Comparison of ENCODE assay signal across 10 mouse cellular contexts in the genomic region with DNA sequence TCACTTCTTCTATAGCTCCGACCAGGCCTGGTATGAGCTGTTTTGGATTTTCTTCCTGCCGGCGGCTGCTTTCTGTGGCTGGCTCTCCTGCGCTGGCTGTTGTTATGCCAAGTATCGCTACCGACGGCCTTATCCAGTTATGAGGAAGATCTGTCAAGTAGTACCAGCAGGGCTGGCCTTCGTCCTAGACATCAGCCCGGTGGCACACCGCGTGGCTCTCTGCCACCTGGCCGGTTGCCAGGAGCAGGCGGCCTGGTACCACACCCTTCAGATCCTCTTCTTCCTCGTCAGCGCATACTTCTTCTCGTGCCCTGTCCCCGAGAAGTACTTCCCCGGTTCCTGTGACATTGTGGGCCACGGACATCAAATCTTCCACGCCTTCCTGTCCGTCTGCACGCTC. TPM values are rescaled to one million over a fixed set of nuclear protein-coding genes. Genes with fewer than 3 reads are reported as not detected.
A peak's percentile ranks its signal among the peaks of the same experiment; 100 is the strongest.
DNase-seq lines count a peak whose midpoint lies in the region; ATAC-seq and TF ChIP-seq lines count a peak whose summit lies in the region.
"Had no signal": no experiment of that assay in that cellular context is flagged by ENCODE, and none has a peak within 500 bp of the region (broad histone marks: within the 10 kb centered on the region; RNA-seq: fewer than 3 reads in every experiment).

No protein-coding gene starts in this region.

- H3K27me3 ChIP-seq in forebrain, postnatal 0 days (ENCODE audit: insufficient read depth, low read length): no peaks in the 10 kb centered on the region
- H3K27me3 ChIP-seq in forebrain, embryonic 13.5 days: no peaks in the 10 kb centered on the region
- no peaks in the 10 kb centered on the region for H3K27me3 ChIP-seq in lung, postnatal 0 days (replicated peaks; ENCODE audit: insufficient read depth, low read length)

- H3K9ac ChIP-seq in forebrain, postnatal 0 days: no peak overlapping the region
- no peak overlapping the region for H3K9ac ChIP-seq in forebrain, embryonic 13.5 days
- H3K9ac ChIP-seq in lung, postnatal 0 days (replicated peaks; ENCODE audit: low read depth): no peak overlapping the region

- no peaks in the 10 kb centered on the region for H3K9me3 ChIP-seq in forebrain, postnatal 0 days (ENCODE audit: low read length)
- H3K9me3 ChIP-seq in forebrain, embryonic 13.5 days (replicated peaks): no peaks in the 10 kb centered on the region
- H3K9me3 ChIP-seq in lung, postnatal 0 days (ENCODE audit: low read length): no peaks in the 10 kb centered on the region

- H3K4me3 ChIP-seq in forebrain, postnatal 0 days (ENCODE audit: low read depth, low read length): no peak overlapping the region
- H3K4me3 ChIP-seq in forebrain, embryonic 13.5 days: no peak overlapping the region
- H3K4me3 ChIP-seq in lung, postnatal 0 days (ENCODE audit: low read depth, low read length): no peak overlapping the region

- TF ChIP-seq CTCF in forebrain, postnatal 0 days (IDR thresholded peaks at IDR 0.05; ENCODE audit: low read depth): no peak
- TF ChIP-seq CTCF in lung, postnatal 0 days (IDR thresholded peaks at IDR 0.05): no peak

- no peak for DNase-seq in forebrain, postnatal 0 days
- peak; percentile 23 for DNase-seq in 3134 (ENCODE audit: extremely low read depth, insufficient read length, low spot score)
- DNase-seq in adrenal gland, postnatal 36 days: peak; percentile 65 to 77
- peak; percentile 32 to 54 for DNase-seq in heart, adult 9 months (ENCODE audit: low spot score in 2 of 2)
- no peak for DNase-seq in right cerebral cortex, postnatal 25 days
- no peak for DNase-seq in lung, postnatal 0 days (ENCODE audit: low spot score)
- DNase-seq in thymus, postnatal 10 days (ENCODE audit: low spot score in 2 of 2): no peak
- DNase-seq: kidney, adult 11 months; retina, postnatal 1 day had no signal

- ATAC-seq in forebrain, postnatal 0 days: 0 out of 2 replicates have a peak, but pooled peaks have one; percentile 12
- ATAC-seq in forebrain, embryonic 13.5 days: no peak; the same call in 1 of the 2 replicates
- no peak for ATAC-seq in lung, postnatal 0 days

- no peak overlapping the region for H3K27ac ChIP-seq in forebrain, postnatal 0 days (ENCODE audit: low read depth, low read length)
- H3K27ac ChIP-seq in forebrain, embryonic 13.5 days: no peak overlapping the region
- no peak overlapping the region for H3K27ac ChIP-seq in lung, postnatal 0 days (ENCODE audit: low read length)

- peaks cover 13% of the 10 kb centered on the region for H3K36me3 ChIP-seq in forebrain, postnatal 0 days (ENCODE audit: insufficient read depth)
- H3K36me3 ChIP-seq in forebrain, embryonic 13.5 days (ENCODE audit: poor library complexity, severe bottlenecking): peaks cover 27% of the 10 kb centered on the region
- H3K36me3 ChIP-seq in lung, postnatal 0 days (ENCODE audit: insufficient read depth, low read length): 0 out of 2 replicates have a peak, but pooled peaks cover 5% of the 10 kb centered on the region

- no peaks in the 10 kb centered on the region for H3K4me1 ChIP-seq in forebrain, postnatal 0 days (ENCODE audit: insufficient read depth)
- H3K4me1 ChIP-seq in forebrain, embryonic 13.5 days: no peaks in the 10 kb centered on the region
- no peaks in the 10 kb centered on the region for H3K4me1 ChIP-seq in lung, postnatal 0 days (ENCODE audit: insufficient read depth, low read depth, low read length)

- no peak for TF ChIP-seq EP300 in lung, postnatal 0 days (IDR thresholded peaks at IDR 0.05)

- H3K4me2 ChIP-seq in forebrain, postnatal 0 days (ENCODE audit: low read depth): no peak overlapping the region
- H3K4me2 ChIP-seq in forebrain, embryonic 13.5 days: no peak overlapping the region
- H3K4me2 ChIP-seq in lung, postnatal 0 days (replicated peaks; ENCODE audit: low read depth, low read length): no peak overlapping the region

- 73% methylated on average over 22 of the region's 22 CpGs for WGBS in forebrain, postnatal 0 days
- 85% methylated on average over 22 of the region's 22 CpGs for WGBS in forebrain, embryonic 13.5 days
- 75% methylated on average over 22 of the region's 22 CpGs for WGBS in lung, postnatal 0 days

RNA-seq across cellular contexts. Expression of a gene that starts 16.3 kb away (rescaled TPM):
- 3.0 and 7.6 TPM in 2 replicates for total RNA-seq in forebrain, postnatal 0 days (2014; rRNA removed)
- polyA plus RNA-seq in forebrain, postnatal 0 days (2015; fragmentation: Nextera tagmentation; extraction: Ambion mirVana): 2.2 and 3.1 TPM in 2 replicates
- 1.5 and 2.0 TPM in 2 replicates for polyA plus RNA-seq in forebrain, embryonic 13.5 days (2015; fragmentation: Nextera tagmentation; extraction: Ambion mirVana)
- 1 to 10 TPM; 1.1 to 1.6 TPM for total RNA-seq in adrenal gland, postnatal 36 days (2021)
- 8.4 and 10.3 TPM in 2 replicates for polyA plus RNA-seq in lung, postnatal 0 days (2015; fragmentation: Nextera tagmentation; extraction: Ambion mirVana)

RNA-seq across cellular contexts. Expression of a gene that starts 44.7 kb away (rescaled TPM):
- total RNA-seq in forebrain, postnatal 0 days (2014; rRNA removed): 45.5 and 55.9 TPM in 2 replicates
- polyA plus RNA-seq in forebrain, postnatal 0 days (2015; fragmentation: Nextera tagmentation; extraction: Ambion mirVana): 14.9 and 25.8 TPM in 2 replicates
- 12.7 and 14.2 TPM in 2 replicates for polyA plus RNA-seq in forebrain, embryonic 13.5 days (2015; fragmentation: Nextera tagmentation; extraction: Ambion mirVana)
- 10 to 100 TPM; 45.1 to 62.9 TPM for total RNA-seq in adrenal gland, postnatal 36 days (2021)
- polyA plus RNA-seq in lung, postnatal 0 days (2015; fragmentation: Nextera tagmentation; extraction: Ambion mirVana): 4.8 and 8.3 TPM in 2 replicates

Comparison
In these comparisons a context has a peak if more than half of its experiments do, and no peak if none do; other contexts are left out.
1. DNase-seq: peak in 3134 (single experiment), adrenal gland, postnatal 36 days (2 of 2) and heart, adult 9 months (2 of 2); none in forebrain, postnatal 0 days (single experiment), right cerebral cortex, postnatal 25 days (single experiment), lung, postnatal 0 days (single experiment) and thymus, postnatal 10 days (0 of 2).